In the genomic region with DNA sequence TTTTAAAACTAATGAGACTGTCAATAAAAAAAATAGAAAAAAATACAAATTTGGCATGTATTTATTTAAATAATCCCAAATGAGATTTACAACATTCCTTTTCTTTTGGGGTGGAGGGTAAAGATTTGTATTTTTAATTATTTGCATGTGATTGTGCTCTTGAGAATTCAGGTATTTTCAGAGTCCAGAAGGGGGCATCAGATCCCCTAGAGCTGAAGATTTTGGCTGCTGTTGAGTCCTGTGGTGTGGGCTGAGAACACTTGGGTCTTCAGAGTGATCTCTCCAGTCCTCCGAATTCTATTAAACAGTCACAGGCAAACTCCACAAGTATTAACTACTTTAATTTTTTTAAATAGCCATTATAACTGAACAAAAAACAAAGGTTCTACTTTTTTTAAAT, we compare ENCODE assay signal across 18 mouse cellular contexts. TPM values are rescaled to one million over a fixed set of nuclear protein-coding genes. Genes with fewer than 3 reads are reported as not detected.
DNase-seq lines count a peak whose midpoint lies in the region; TF ChIP-seq lines count a peak whose summit lies in the region.
"Had no signal": no experiment of that assay in that cellular context is flagged by ENCODE, and none has a peak within 500 bp of the region (broad histone marks: within the 10 kb centered on the region; RNA-seq: fewer than 3 reads in every experiment).

No protein-coding gene starts in this region.

- H3K36me3 ChIP-seq in CH12.LX (replicated peaks in 1 of 2; ENCODE audit: control insufficient read depth in 1 of 2, insufficient read depth in 1 of 2, low read length in 1 of 2) = peaks cover 0 to 8% of the 10 kb centered on the region in 2 experiments
- peaks cover 15% of the 10 kb centered on the region for H3K36me3 ChIP-seq in hindbrain, embryonic 10.5 days
- H3K36me3 ChIP-seq: embryonic facial prominence, embryonic 12.5 days had no signal

- dilution Hi-C loops in CH12.LX (cut with MboI; ENCODE audit: extremely low pct_ligation_motif_present, extremely low pct_unique_long_range_greater_than_20kb, low sequenced_read_pairs) = no loop called here

- no peaks in the 10 kb centered on the region for H3K27me3 ChIP-seq in CH12.LX (replicated peaks)
- H3K27me3 ChIP-seq in hindbrain, embryonic 10.5 days (ENCODE audit: insufficient read depth, poor library complexity, severe bottlenecking) = no peaks in the 10 kb centered on the region
- H3K27me3 ChIP-seq: embryonic facial prominence, embryonic 12.5 days; heart, embryonic 12.5 days; midbrain, embryonic 13.5 days had no signal

- no peak overlapping the region for H3K9ac ChIP-seq in CH12.LX (ENCODE audit: insufficient read depth, low read depth)
- H3K9ac ChIP-seq: embryonic facial prominence, embryonic 12.5 days; heart, embryonic 12.5 days; midbrain, embryonic 13.5 days had no signal

- no peak overlapping the region for H3K4me3 ChIP-seq in left cerebral cortex, adult 2 months
- no peak overlapping the region for H3K4me3 ChIP-seq in CH12.LX (replicated peaks in 1 of 3; ENCODE audit: low read depth in 2 of 3, low read length in 2 of 3, poor library complexity in 1 of 3)
- no peak overlapping the region for H3K4me3 ChIP-seq in hindbrain, embryonic 10.5 days
- H3K4me3 ChIP-seq: embryonic facial prominence, embryonic 12.5 days; heart, embryonic 12.5 days; midbrain, embryonic 13.5 days had no signal

- no peak for DNase-seq in left cerebral cortex, adult 2 months (ENCODE audit: extremely low spot score in 1 of 2, low spot score in 2 of 2)
- no peak for DNase-seq in left cerebral cortex, adult 8-10 months (ENCODE audit: low spot score in 2 of 2)
- DNase-seq in A20 (ENCODE audit: low read depth, low spot score) = peak; percentile 58
- DNase-seq in CH12.LX (ENCODE audit: extremely low read depth) = peak; percentile 45
- DNase-seq in brain, adult 2 months (ENCODE audit: low read depth, low spot score) = peak; percentile 45
- DNase-seq in embryo, embryonic 10 days (ENCODE audit: low spot score) = no peak
- no peak for DNase-seq in adrenal gland, postnatal 4 days (ENCODE audit: low spot score in 2 of 2)
- DNase-seq in hindbrain, embryonic 10.5 days (ENCODE audit: low spot score) = no peak
- DNase-seq: cerebellum, adult 11-12 months; cerebellum, postnatal 36 days; gastrocnemius, postnatal 36 days; kidney, postnatal 36 days; lung, postnatal 4 days; right cerebral cortex, postnatal 25 days had no signal

- TF ChIP-seq POLR2A in CH12.LX (IDR thresholded peaks at IDR 0.05; ENCODE audit: low read depth, low read length) = no peak

- TF ChIP-seq CTCF in left cerebral cortex, adult 2 months (IDR thresholded peaks at IDR 0.05) = peak; percentile 25
- peak in 1 of 2 experiments; percentile 64; a peak in 2 of 4 replicates for TF ChIP-seq CTCF in CH12.LX (conservative IDR thresholded peaks at IDR 0.05 in 1 of 2, IDR thresholded peaks at IDR 0.05 in 1 of 2; ENCODE audit: low read depth in 2 of 2, low read length in 2 of 2)

- peaks cover 15% of the 10 kb centered on the region for H3K79me2 ChIP-seq in CH12.LX (replicated peaks; ENCODE audit: control insufficient read depth, extremely low read depth, insufficient read depth, poor library complexity, severe bottlenecking)

- TF ChIP-seq RAD21 in CH12.LX (IDR thresholded peaks at IDR 0.05; ENCODE audit: low read depth, low read length) = peak; percentile 65

- H3K4me1 ChIP-seq in CH12.LX (ENCODE audit: control insufficient read depth in 1 of 2, insufficient read depth in 2 of 2) = peaks cover 0 to 41% of the 10 kb centered on the region in 2 experiments; a peak in 2 of 4 replicates
- peaks cover 13% of the 10 kb centered on the region for H3K4me1 ChIP-seq in hindbrain, embryonic 10.5 days (replicated peaks)

- no peak overlapping the region for H3K27ac ChIP-seq in left cerebral cortex, adult 2 months
- no peak overlapping the region for H3K27ac ChIP-seq in CH12.LX (ENCODE audit: insufficient read depth, low read depth)
- no peak overlapping the region for H3K27ac ChIP-seq in hindbrain, embryonic 10.5 days
- H3K27ac ChIP-seq: embryonic facial prominence, embryonic 12.5 days; midbrain, embryonic 13.5 days had no signal

- TF ChIP-seq EP300 in CH12.LX (IDR thresholded peaks at IDR 0.05; ENCODE audit: low read length) = no peak

- no peak overlapping the region for H3K4me2 ChIP-seq in CH12.LX (ENCODE audit: insufficient read depth, low read depth, poor library complexity, severe bottlenecking)
- H3K4me2 ChIP-seq: embryonic facial prominence, embryonic 12.5 days; heart, embryonic 12.5 days; midbrain, embryonic 13.5 days had no signal

- 87% methylated on average over 1 of the region's 1 CpGs for WGBS in hindbrain, embryonic 10.5 days

- intact Hi-C loops in left cerebral cortex, adult 2 months (cut with DNase I) = no loop called here

- H3K9me3 ChIP-seq in CH12.LX (replicated peaks; ENCODE audit: low read length) = no peaks in the 10 kb centered on the region
- H3K9me3 ChIP-seq in hindbrain, embryonic 10.5 days = no peaks in the 10 kb centered on the region
- H3K9me3 ChIP-seq: embryonic facial prominence, embryonic 12.5 days; G1E; heart, embryonic 12.5 days; midbrain, embryonic 13.5 days had no signal

- in situ Hi-C loops in CH12.LX (cut with MboI; ENCODE audit: low pct_ligation_motif_present, low pct_unique_long_range_greater_than_20kb, low sequenced_read_pairs) = no loop called here

TF ChIP-seq in CH12.LX, 34 proteins besides CTCF, POLR2A, EP300 and RAD21:
- TF ChIP-seq MEF2A (IDR thresholded peaks at IDR 0.05; ENCODE audit: borderline replicate concordance, low read depth, low read length) = no peak
- TF ChIP-seq SMC3 (IDR thresholded peaks at IDR 0.05; ENCODE audit: low read depth, low read length) = peak; percentile 58

RNA-seq across cellular contexts. Expression of gene Usp3, which starts 9.7 kb away (rescaled TPM):
- 10 to 100 TPM; 32.5 to 40.0 TPM for total RNA-seq in left cerebral cortex, adult 2 months (2021)
- 10 to 100 TPM; 36.1 to 50.1 (median 42.7) TPM for total RNA-seq in left cerebral cortex, adult 8-10 months (2022)
- total RNA-seq in CH12.LX (2012; rRNA removed) = 19.0 and 24.4 TPM in 2 replicates
- 36.6 and 40.8 TPM in 2 replicates for total RNA-seq in CH12.LX (2014; rRNA removed)
- 39.5 and 50.9 TPM in 2 replicates for polyA plus RNA-seq in CH12.LX (2012; ENCODE audit: insufficient read length, low read depth)
- total RNA-seq in adrenal gland, postnatal 4 days (2021) = 10 to 100 TPM; 60.0 to 71.8 TPM
- polyA plus RNA-seq in hindbrain, embryonic 10.5 days (2016; fragmentation: Nextera tagmentation; extraction: Ambion mirVana) = 84.2 and 97.7 TPM in 2 replicates

Comparison
In these comparisons a context has a peak if more than half of its experiments do, and no peak if none do; other contexts are left out.
1. DNase-seq: peak in A20 (single experiment), CH12.LX (single experiment) and brain, adult 2 months (single experiment); none in left cerebral cortex, adult 2 months (0 of 2), left cerebral cortex, adult 8-10 months (0 of 2), embryo, embryonic 10 days (single experiment), adrenal gland, postnatal 4 days (0 of 2) and hindbrain, embryonic 10.5 days (single experiment).